Mouse (Mus musculus) MEL (cell line): Measurements from ENCODE around the gene Asb2. TPM values are rescaled to one million over a fixed set of nuclear protein-coding genes. Genes with fewer than 3 reads are reported as not detected.

Experiments
- DNase-seq: peaks from one replicate; pipeline ENCODE4 v3.0.0; 2011; ENCODE audit warnings: low read depth, low spot score
- H3K27ac ChIP-seq: 2 replicates; pipeline ENCODE4 v1.5.1; 2012; ENCODE audit warnings: low read depth, mild to moderate bottlenecking, control low read depth, low read length, moderate library complexity; ENCODE audit not compliant: control insufficient read depth
- H3K27me3 ChIP-seq, 2 experiments: fragments of 150-350 bp in 1 of 2; sonication (generic) in 1 of 2; 2 replicates each; pipeline ENCODE4 v1.6.1; 2012; ENCODE audit warnings: low read length in 2 of 2, mild to moderate bottlenecking in 2 of 2, improper control_type of control experiment in 1 of 2, moderate library complexity in 1 of 2; ENCODE audit not compliant: insufficient read depth in 2 of 2, control insufficient read depth in 1 of 2
- H3K36me3 ChIP-seq, 2 experiments: 2 replicates each; pipeline ENCODE4 v1.6.1; 2012 to 2014; ENCODE audit warnings: low read length in 2 of 2, improper control_type of control experiment in 1 of 2, inconsistent platforms in 1 of 2, mild to moderate bottlenecking in 1 of 2; ENCODE audit not compliant: insufficient read depth in 2 of 2, control insufficient read depth in 1 of 2
- H3K4me1 ChIP-seq, 2 experiments: fragments of 150-350 bp in 1 of 2; sonication (generic) in 1 of 2; 2 replicates each; pipeline ENCODE4 v1.6.1; 2012; ENCODE audit warnings: low read length in 2 of 2, improper control_type of control experiment in 1 of 2, mild to moderate bottlenecking in 1 of 2; ENCODE audit not compliant: insufficient read depth in 2 of 2, control insufficient read depth in 1 of 2
- H3K4me3 ChIP-seq, 2 experiments: fragments of 150-350 bp in 1 of 2; sonication (generic) in 1 of 2; 2 replicates each; pipeline ENCODE4 v1.5.1; 2012; ENCODE audit warnings: low read depth in 2 of 2, low read length in 2 of 2, mild to moderate bottlenecking in 2 of 2, moderate library complexity in 2 of 2, control low read depth in 1 of 2, improper control_type of control experiment in 1 of 2; ENCODE audit not compliant: control insufficient read depth in 1 of 2, insufficient read depth in 1 of 2
- H3K79me2 ChIP-seq: 2 replicates; pipeline ENCODE4 v1.6.1; 2012; ENCODE audit warnings: mild to moderate bottlenecking, low read length, moderate library complexity; ENCODE audit not compliant: control insufficient read depth, poor library complexity, insufficient read depth
- H3K9ac ChIP-seq: 2 replicates; pipeline ENCODE4 v1.6.1; 2012; ENCODE audit warnings: low read depth, mild to moderate bottlenecking, control low read depth, low read length, moderate library complexity; ENCODE audit not compliant: control insufficient read depth, poor library complexity, severe bottlenecking
- H3K9me3 ChIP-seq: fragments of 150-350 bp; sonication (generic); replicated peaks from 2 replicates; pipeline ENCODE4 v1.6.1; 2012; ENCODE audit warnings: mild to moderate bottlenecking, low read length, improper control_type of control experiment, moderate library complexity; ENCODE audit not compliant: insufficient read depth
- CHD1 ChIP-seq: IDR thresholded peaks from 2 replicates; pipeline ENCODE4 v1.6.1; 2012; ENCODE audit warnings: low read depth, mild to moderate bottlenecking, inconsistent platforms, low read length, improper control_type of control experiment
- CHD2 ChIP-seq: IDR thresholded peaks from 2 replicates; pipeline ENCODE4 v1.6.1; 2011; ENCODE audit warnings: low read length, improper control_type of control experiment
- CTCF ChIP-seq, 3 experiments: IDR thresholded peaks in 2 of 3; conservative IDR thresholded peaks in 1 of 3; 2 replicates each; pipeline ENCODE4 v1.5.1; 2011 to 2012; ENCODE audit warnings: low read length in 3 of 3, low read depth in 2 of 3, mild to moderate bottlenecking in 2 of 3, improper control_type of control experiment in 1 of 3, inconsistent platforms in 1 of 3, mixed read lengths in 1 of 3, moderate library complexity in 1 of 3; ENCODE audit not compliant: control insufficient read depth in 1 of 3, insufficient read depth in 1 of 3, poor library complexity in 1 of 3, severe bottlenecking in 1 of 3
- E2F4 ChIP-seq: IDR thresholded peaks from 2 replicates; pipeline ENCODE4 v1.6.1; 2011; ENCODE audit warnings: low read depth, low read length, improper control_type of control experiment, borderline replicate concordance
- ETS1 ChIP-seq: IDR thresholded peaks from 2 replicates; pipeline ENCODE4 v1.6.1; 2012; ENCODE audit warnings: low read depth, mild to moderate bottlenecking, inconsistent platforms, low read length, improper control_type of control experiment, moderate library complexity
- GABPA ChIP-seq: IDR thresholded peaks from 2 replicates; pipeline ENCODE4 v1.6.1; 2012; ENCODE audit warnings: low read depth, mild to moderate bottlenecking, inconsistent platforms, low read length, improper control_type of control experiment, moderate library complexity
- GATA1 ChIP-seq: IDR thresholded peaks from 2 replicates; pipeline ENCODE4 v1.6.1; 2011; ENCODE audit warnings: low read depth, low read length, improper control_type of control experiment
- HCFC1 ChIP-seq: IDR thresholded peaks from 2 replicates; pipeline ENCODE4 v1.6.1; 2012; ENCODE audit warnings: low read depth, mild to moderate bottlenecking, inconsistent platforms, low read length, improper control_type of control experiment, moderate library complexity
- MAFK ChIP-seq: IDR thresholded peaks from 2 replicates; pipeline ENCODE4 v1.6.1; 2011; ENCODE audit warnings: low read depth, mild to moderate bottlenecking, low read length, improper control_type of control experiment, borderline replicate concordance
- MAX ChIP-seq: IDR thresholded peaks from 2 replicates; pipeline ENCODE4 v1.6.1; 2011; ENCODE audit warnings: low read length, improper control_type of control experiment
- MAZ ChIP-seq: IDR thresholded peaks from 2 replicates; pipeline ENCODE4 v1.6.1; 2012; ENCODE audit warnings: low read depth, mild to moderate bottlenecking, inconsistent platforms, low read length, improper control_type of control experiment
- MXI1 ChIP-seq: IDR thresholded peaks from 2 replicates; pipeline ENCODE4 v1.6.1; 2011; ENCODE audit warnings: mild to moderate bottlenecking, low read depth, low read length, improper control_type of control experiment
- MYB ChIP-seq: IDR thresholded peaks from 2 replicates; pipeline ENCODE4 v1.6.1; 2011; ENCODE audit warnings: mild to moderate bottlenecking, low read depth, low read length, improper control_type of control experiment
- MYC ChIP-seq: IDR thresholded peaks from 2 replicates; pipeline ENCODE4 v1.6.1; 2011; ENCODE audit warnings: low read depth, mild to moderate bottlenecking, low read length, improper control_type of control experiment, moderate library complexity
- NELFE ChIP-seq: IDR thresholded peaks from 2 replicates; pipeline ENCODE4 v1.6.1; 2011; ENCODE audit warnings: low read depth, low read length, improper control_type of control experiment
- NRF1 ChIP-seq: IDR thresholded peaks from 2 replicates; pipeline ENCODE4 v1.6.1; 2014; ENCODE audit warnings: low read depth, mild to moderate bottlenecking, inconsistent platforms, low read length, improper control_type of control experiment, moderate library complexity; ENCODE audit not compliant: poor library complexity, insufficient read depth, severe bottlenecking
- POLR2AphosphoS5 ChIP-seq: IDR thresholded peaks from 2 replicates; pipeline ENCODE4 v1.6.1; 2012; ENCODE audit warnings: low read depth, borderline replicate concordance, mild to moderate bottlenecking, inconsistent platforms, low read length, moderate library complexity, mixed read lengths
- RAD21 ChIP-seq: IDR thresholded peaks from 2 replicates; pipeline ENCODE4 v1.6.1; 2011; ENCODE audit warnings: mild to moderate bottlenecking, low read depth, low read length, improper control_type of control experiment
- RCOR1 ChIP-seq: IDR thresholded peaks from 2 replicates; pipeline ENCODE4 v1.6.1; 2012; ENCODE audit warnings: low read depth, mild to moderate bottlenecking, inconsistent platforms, low read length, improper control_type of control experiment
- SIN3A ChIP-seq: IDR thresholded peaks from 2 replicates; pipeline ENCODE4 v1.6.1; 2012; ENCODE audit warnings: low read length, improper control_type of control experiment, inconsistent platforms
- SMC3 ChIP-seq: IDR thresholded peaks from 2 replicates; pipeline ENCODE4 v1.6.1; 2011; ENCODE audit warnings: low read depth, low read length, improper control_type of control experiment
- TAL1 ChIP-seq: IDR thresholded peaks from 2 replicates; pipeline ENCODE4 v1.6.1; 2012; ENCODE audit warnings: mild to moderate bottlenecking, inconsistent platforms, low read length, moderate library complexity, mixed read lengths
- TBP ChIP-seq: IDR thresholded peaks from 2 replicates; pipeline ENCODE4 v1.8.0; 2011; ENCODE audit warnings: low read depth, low read length, improper control_type of control experiment
- TCF12 ChIP-seq: IDR thresholded peaks from 2 replicates; pipeline ENCODE4 v1.6.1; 2014; ENCODE audit warnings: low read depth, mild to moderate bottlenecking, inconsistent platforms, low read length, improper control_type of control experiment, moderate library complexity
- UBTF ChIP-seq: IDR thresholded peaks from 2 replicates; pipeline ENCODE4 v1.6.1; 2012; ENCODE audit warnings: low read depth, mild to moderate bottlenecking, inconsistent platforms, low read length, improper control_type of control experiment, moderate library complexity, borderline replicate concordance; ENCODE audit not compliant: insufficient read depth
- USF2 ChIP-seq, 2 experiments: IDR thresholded peaks; 2 replicates each; pipeline ENCODE4 v1.6.1; 2011 to 2012; ENCODE audit warnings: improper control_type of control experiment in 2 of 2, low read length in 2 of 2, borderline replicate concordance in 1 of 2, inconsistent platforms in 1 of 2, low read depth in 1 of 2, mild to moderate bottlenecking in 1 of 2; ENCODE audit not compliant: insufficient read depth in 1 of 2
- ZC3H11A ChIP-seq: IDR thresholded peaks from 2 replicates; pipeline ENCODE4 v1.6.1; 2012; ENCODE audit warnings: low read depth, mild to moderate bottlenecking, inconsistent platforms, low read length, improper control_type of control experiment
- ZKSCAN1 ChIP-seq: IDR thresholded peaks from 2 replicates; pipeline ENCODE4 v1.6.1; 2012; ENCODE audit warnings: low read depth, mild to moderate bottlenecking, inconsistent platforms, low read length, improper control_type of control experiment, moderate library complexity
- ZNF384 ChIP-seq: IDR thresholded peaks from 2 replicates; pipeline ENCODE4 v1.6.1; 2012; ENCODE audit warnings: low read depth, mild to moderate bottlenecking, inconsistent platforms, low read length, improper control_type of control experiment
- polyA plus RNA-seq, 2 experiments: library from polyadenylated mRNA; stranded (reverse) in 1 of 2; unstranded in 1 of 2; fragments of >175 nt in 1 of 2; fragments of >200 nt in 1 of 2; gene quantifications; 2 replicates each; pipeline versions ENCODE4 v1.2.1 to v1.2.4; 2012; ENCODE audit warnings: low replicate concordance in 2 of 2, low read depth in 1 of 2; ENCODE audit not compliant: insufficient read length in 2 of 2, insufficient read depth in 1 of 2, missing spikeins in 1 of 2
- total RNA-seq: library from RNA; depleted of rRNA; stranded (reverse); fragments of 300-350 nt; gene quantifications from 2 replicates; pipeline ENCODE4 v1.2.3, GENCODE M21; 2012

The Asb2 gene
- total and polyA plus RNA-seq, 3 experiments: 0.18 TPM; not detected in 2

GRCm38 (mm10) chr12:103347406-103347805, 8.4 kb downstream of the Asb2 start:
- no peaks in the 10 kb centered on the region for H3K79me2 ChIP-seq
- no peak overlapping the region for H3K9ac ChIP-seq
- H3K27me3 ChIP-seq: no peaks in the 10 kb centered on the region
- DNase-seq: no peak
- H3K36me3 ChIP-seq: peaks cover 0 to 4% of the 10 kb centered on the region in 2 experiments; a peak in 2 of 4 replicates
- H3K27ac ChIP-seq: no peak overlapping the region
- TF ChIP-seq ETS1: no peak
- no peak for TF ChIP-seq RCOR1
- no peak for TF ChIP-seq SMC3
- TF ChIP-seq GABPA: no peak
- TF ChIP-seq RAD21: no peak
- no peak for TF ChIP-seq MXI1
- no peak for TF ChIP-seq E2F4
- no peak for TF ChIP-seq CHD1
- no peak for TF ChIP-seq USF2 (IDR thresholded peaks at IDR 0.05; ENCODE audit: borderline replicate concordance in 1 of 2, insufficient read depth in 1 of 2, low read depth in 1 of 2, low read length in 2 of 2)
- no peak for TF ChIP-seq MAZ
- no peak for TF ChIP-seq SIN3A
- TF ChIP-seq MAX: no peak
- no peak for TF ChIP-seq NRF1
- TF ChIP-seq CTCF (IDR thresholded peaks at IDR 0.05 in 2 of 3, conservative IDR thresholded peaks at IDR 0.05 in 1 of 3; ENCODE audit: control insufficient read depth in 1 of 3, insufficient read depth in 1 of 3, low read depth in 2 of 3, low read length in 3 of 3, poor library complexity in 1 of 3, severe bottlenecking in 1 of 3): no peak
- no peak for TF ChIP-seq MYC
- no peak for TF ChIP-seq ZC3H11A
- TF ChIP-seq TAL1: no peak
- TF ChIP-seq UBTF: no peak
- TF ChIP-seq MAFK: no peak
- no peak for TF ChIP-seq POLR2AphosphoS5
- H3K4me1 ChIP-seq: peaks cover 0 to 8% of the 10 kb centered on the region in 2 experiments; a peak in 2 of 4 replicates
- H3K9me3 ChIP-seq: no peaks in the 10 kb centered on the region
- no peak overlapping the region for H3K4me3 ChIP-seq

- H3K4me1 ChIP-seq: peaks cover 0 to 8% of the 10 kb centered on the region in 2 experiments; a peak in 2 of 4 replicates
- H3K27ac ChIP-seq: no peak overlapping the region
- peaks cover 0 to 4% of the 10 kb centered on the region in 2 experiments; a peak in 2 of 4 replicates for H3K36me3 ChIP-seq
- no peaks in the 10 kb centered on the region for H3K27me3 ChIP-seq
- DNase-seq: no peak
- H3K79me2 ChIP-seq: no peaks in the 10 kb centered on the region
- H3K9me3 ChIP-seq: no peaks in the 10 kb centered on the region
- TF ChIP-seq NELFE (no peak), ZNF384 (no peak), NRF1 (no peak), CHD2 (no peak), HCFC1 (no peak), ETS1 (no peak), TCF12 (no peak), POLR2AphosphoS5 (no peak), SIN3A (no peak), TAL1 (no peak), GABPA (no peak), ZC3H11A (no peak), GATA1 (no peak), MAFK (no peak), E2F4 (no peak), MYB (no peak), TBP (no peak), ZKSCAN1 (no peak), CTCF (IDR thresholded peaks at IDR 0.05 in 2 of 3, conservative IDR thresholded peaks at IDR 0.05 in 1 of 3; ENCODE audit: control insufficient read depth in 1 of 3, insufficient read depth in 1 of 3, low read depth in 2 of 3, low read length in 3 of 3, poor library complexity in 1 of 3, severe bottlenecking in 1 of 3) (no peak)
- TF ChIP-seq, all 39 proteins: peak for 0
- Histone ChIP-seq H3K4me3 (no peak overlapping the region), H3K9ac (no peak overlapping the region)
Observed at GRCm38 (mm10) chr12:103346945-103347344, 8.9 kb downstream of the Asb2 start.
